Mouse (Mus musculus): ENCODE data around the gene Gm4307. TPM values are rescaled to one million over a fixed set of nuclear protein-coding genes. Genes with fewer than 3 reads are reported as not detected.
"Not testable (repeated sequence)": the region's sequence is repeated elsewhere in the genome, so short reads cannot be mapped to it uniquely, and the experiment has no call there.

Gm4307 gene
- not detected for total RNA-seq (2018; cell fraction: chromatin; rRNA removed)
- not detected for total RNA-seq (2018; cell fraction: cytosol; rRNA removed)
- total RNA-seq (2018; cell fraction: nucleus; rRNA removed), result not detected
- not detected in 3 replicates for polyA plus RNA-seq (2018)

GRCm38 (mm10) chr10:100361038-100361437, at the start of gene Gm4307:
Gm4307 (plus strand) TSS chr10:100361338.
- not testable (repeated sequence) for H3K4me3 ChIP-seq (ENCODE audit: inconsistent target); H3K79me2 ChIP-seq (ENCODE audit: inconsistent target); H3K27ac ChIP-seq; H3K36me3 ChIP-seq (ENCODE audit: inconsistent target)
- no CpG with 5 or more reads among the region's 3 CpGs for WGBS (ENCODE audit: missing documents)

GRCm38 (mm10) chr10:100335376-100335775, 25.8 kb upstream of the Gm4307 start, which contains the start of gene Gm4301:
Gm4301 (plus strand) TSS chr10:100335676.
- H3K27ac ChIP-seq; H3K4me3 ChIP-seq (ENCODE audit: inconsistent target); H3K36me3 ChIP-seq (ENCODE audit: inconsistent target); H3K79me2 ChIP-seq (ENCODE audit: inconsistent target): not testable (repeated sequence)
- no CpG with 5 or more reads among the region's 2 CpGs for WGBS (ENCODE audit: missing documents)

- not testable (repeated sequence) for H3K4me3 ChIP-seq (ENCODE audit: inconsistent target); H3K27ac ChIP-seq
- WGBS (ENCODE audit: missing documents), result no CpG with 5 or more reads among the region's 3 CpGs
Observed at GRCm38 (mm10) chr10:100340536-100340935, 20.6 kb upstream of the Gm4307 start, which contains the start of gene Gm4302. Gm4302 (plus strand) TSS chr10:100340836.

GRCm38 (mm10) chr10:100345672-100346071, 15.5 kb upstream of the Gm4307 start, which contains the start of gene Gm4303:
Gm4303 (plus strand) TSS chr10:100345972.
- no CpG with 5 or more reads among the region's 3 CpGs for WGBS (ENCODE audit: missing documents)
- H3K27ac ChIP-seq; H3K36me3 ChIP-seq (ENCODE audit: inconsistent target); H3K4me3 ChIP-seq (ENCODE audit: inconsistent target); H3K79me2 ChIP-seq (ENCODE audit: inconsistent target): not testable (repeated sequence)

More at GRCm38 (mm10) chr10:100340536-100340935, 20.6 kb upstream of the Gm4307 start, which contains the start of gene Gm4302:
- not testable (repeated sequence) for H3K79me2 ChIP-seq (ENCODE audit: inconsistent target); H3K36me3 ChIP-seq (ENCODE audit: inconsistent target)

GRCm38 (mm10) chr10:100350793-100351192, 10.3 kb upstream of the Gm4307 start, which contains the start of gene Gm4305:
Gm4305 (plus strand) TSS chr10:100351093.
- not testable (repeated sequence) for H3K79me2 ChIP-seq (ENCODE audit: inconsistent target); H3K36me3 ChIP-seq (ENCODE audit: inconsistent target); H3K4me3 ChIP-seq (ENCODE audit: inconsistent target); H3K27ac ChIP-seq
- WGBS (ENCODE audit: missing documents), result no CpG with 5 or more reads among the region's 3 CpGs

GRCm38 (mm10) chr10:100356841-100357240, 4.3 kb upstream of the Gm4307 start:
- H3K36me3 ChIP-seq (ENCODE audit: inconsistent target), result not testable (repeated sequence)
- WGBS (ENCODE audit: missing documents), result 60% methylated on average over 1 of the region's 2 CpGs

GRCm38 (mm10) chr10:100382460-100382859, 21.3 kb downstream of the Gm4307 start, which contains the start of gene Gm4312:
Gm4312 (minus strand) TSS chr10:100382560.
- not testable (repeated sequence) for H3K4me3 ChIP-seq (ENCODE audit: inconsistent target); H3K36me3 ChIP-seq (ENCODE audit: inconsistent target); H3K27ac ChIP-seq; H3K79me2 ChIP-seq (ENCODE audit: inconsistent target)
- WGBS (ENCODE audit: missing documents), result no CpG with 5 or more reads among the region's 2 CpGs

More at GRCm38 (mm10) chr10:100356841-100357240, 4.3 kb upstream of the Gm4307 start:
- H3K27ac ChIP-seq; H3K79me2 ChIP-seq (ENCODE audit: inconsistent target); H3K4me3 ChIP-seq (ENCODE audit: inconsistent target): not testable (repeated sequence)

GRCm38 (mm10) chr10:100402301-100402700, 41.2 kb downstream of the Gm4307 start:
- H3K27ac ChIP-seq; H3K79me2 ChIP-seq (ENCODE audit: inconsistent target); H3K4me3 ChIP-seq (ENCODE audit: inconsistent target); H3K36me3 ChIP-seq (ENCODE audit: inconsistent target): not testable (repeated sequence)
- WGBS (ENCODE audit: missing documents), result 93% methylated on average over 5 of the region's 6 CpGs

Other genes starting within 250 kb of the Gm4307 start
- not detected in 3 replicates for gene Gm4301, start 25.7 kb upstream of the Gm4307 start, polyA plus RNA-seq (2018)
- gene Gm4302, start 20.5 kb upstream of the Gm4307 start, polyA plus RNA-seq (2018), result not detected in 3 replicates
- not detected in 3 replicates for gene Gm4303, start 15.4 kb upstream of the Gm4307 start, polyA plus RNA-seq (2018)
- gene Gm4305, start 10.2 kb upstream of the Gm4307 start, polyA plus RNA-seq (2018), result not detected in 3 replicates
- not detected in 3 replicates for gene Gm4312, start 21.2 kb downstream of the Gm4307 start, polyA plus RNA-seq (2018)
- gene Tmtc3, start 126.0 kb downstream of the Gm4307 start, polyA plus RNA-seq (2018), result 7.3 to 10.6 TPM (median 9.0 TPM) in 3 replicates
- 2.9 to 5.7 TPM (median 5.4 TPM) in 3 replicates for gene Cep290, start 126.2 kb downstream of the Gm4307 start, polyA plus RNA-seq (2018)
- 5.7 to 7.6 TPM (median 5.8 TPM) in 3 replicates for gene 4930430F08Rik, start 229.1 kb downstream of the Gm4307 start, polyA plus RNA-seq (2018)
- not detected in 3 replicates for gene 1700017N19Rik, start 229.1 kb downstream of the Gm4307 start, polyA plus RNA-seq (2018)

All from macrophage (primary cell).